Mouse (Mus musculus) MEL (cell line): ENCODE data around the gene Exosc1. TPM values are rescaled to one million over a fixed set of nuclear protein-coding genes. Genes with fewer than 3 reads are reported as not detected.

Experiments used
- DNase-seq: peaks from one replicate; pipeline ENCODE4 v3.0.0; 2011; ENCODE audit warnings: low read depth, low spot score
- H3K27ac ChIP-seq: 2 replicates; pipeline ENCODE4 v1.5.1; 2012; ENCODE audit warnings: low read depth, mild to moderate bottlenecking, control low read depth, low read length, moderate library complexity; ENCODE audit not compliant: control insufficient read depth
- H3K27me3 ChIP-seq, 2 experiments: fragments of 150-350 bp in 1 of 2; sonication (generic) in 1 of 2; 2 replicates each; pipeline ENCODE4 v1.6.1; 2012; ENCODE audit warnings: low read length in 2 of 2, mild to moderate bottlenecking in 2 of 2, improper control_type of control experiment in 1 of 2, moderate library complexity in 1 of 2; ENCODE audit not compliant: insufficient read depth in 2 of 2, control insufficient read depth in 1 of 2
- H3K36me3 ChIP-seq, 2 experiments: 2 replicates each; pipeline ENCODE4 v1.6.1; 2012 to 2014; ENCODE audit warnings: low read length in 2 of 2, improper control_type of control experiment in 1 of 2, inconsistent platforms in 1 of 2, mild to moderate bottlenecking in 1 of 2; ENCODE audit not compliant: insufficient read depth in 2 of 2, control insufficient read depth in 1 of 2
- H3K4me1 ChIP-seq, 2 experiments: fragments of 150-350 bp in 1 of 2; sonication (generic) in 1 of 2; 2 replicates each; pipeline ENCODE4 v1.6.1; 2012; ENCODE audit warnings: low read length in 2 of 2, improper control_type of control experiment in 1 of 2, mild to moderate bottlenecking in 1 of 2; ENCODE audit not compliant: insufficient read depth in 2 of 2, control insufficient read depth in 1 of 2
- H3K4me3 ChIP-seq, 2 experiments: fragments of 150-350 bp in 1 of 2; sonication (generic) in 1 of 2; 2 replicates each; pipeline ENCODE4 v1.5.1; 2012; ENCODE audit warnings: low read depth in 2 of 2, low read length in 2 of 2, mild to moderate bottlenecking in 2 of 2, moderate library complexity in 2 of 2, control low read depth in 1 of 2, improper control_type of control experiment in 1 of 2; ENCODE audit not compliant: control insufficient read depth in 1 of 2, insufficient read depth in 1 of 2
- H3K79me2 ChIP-seq: 2 replicates; pipeline ENCODE4 v1.6.1; 2012; ENCODE audit warnings: mild to moderate bottlenecking, low read length, moderate library complexity; ENCODE audit not compliant: control insufficient read depth, poor library complexity, insufficient read depth
- H3K9ac ChIP-seq: 2 replicates; pipeline ENCODE4 v1.6.1; 2012; ENCODE audit warnings: low read depth, mild to moderate bottlenecking, control low read depth, low read length, moderate library complexity; ENCODE audit not compliant: control insufficient read depth, poor library complexity, severe bottlenecking
- H3K9me3 ChIP-seq: fragments of 150-350 bp; sonication (generic); replicated peaks from 2 replicates; pipeline ENCODE4 v1.6.1; 2012; ENCODE audit warnings: mild to moderate bottlenecking, low read length, improper control_type of control experiment, moderate library complexity; ENCODE audit not compliant: insufficient read depth
- BHLHE40 ChIP-seq: IDR thresholded peaks from 2 replicates; pipeline ENCODE4 v1.6.1; 2012; ENCODE audit warnings: low read depth, mild to moderate bottlenecking, inconsistent platforms, low read length, improper control_type of control experiment, borderline replicate concordance
- CHD1 ChIP-seq: IDR thresholded peaks from 2 replicates; pipeline ENCODE4 v1.6.1; 2012; ENCODE audit warnings: low read depth, mild to moderate bottlenecking, inconsistent platforms, low read length, improper control_type of control experiment
- CHD2 ChIP-seq: IDR thresholded peaks from 2 replicates; pipeline ENCODE4 v1.6.1; 2011; ENCODE audit warnings: low read length, improper control_type of control experiment
- CTCF ChIP-seq, 3 experiments: IDR thresholded peaks in 2 of 3; conservative IDR thresholded peaks in 1 of 3; 2 replicates each; pipeline ENCODE4 v1.5.1; 2011 to 2012; ENCODE audit warnings: low read length in 3 of 3, low read depth in 2 of 3, mild to moderate bottlenecking in 2 of 3, improper control_type of control experiment in 1 of 3, inconsistent platforms in 1 of 3, mixed read lengths in 1 of 3, moderate library complexity in 1 of 3; ENCODE audit not compliant: control insufficient read depth in 1 of 3, insufficient read depth in 1 of 3, poor library complexity in 1 of 3, severe bottlenecking in 1 of 3
- E2F4 ChIP-seq: IDR thresholded peaks from 2 replicates; pipeline ENCODE4 v1.6.1; 2011; ENCODE audit warnings: low read depth, low read length, improper control_type of control experiment, borderline replicate concordance
- ELF1 ChIP-seq: IDR thresholded peaks from 2 replicates; pipeline ENCODE4 v1.6.1; 2014; ENCODE audit warnings: low read depth, mild to moderate bottlenecking, inconsistent platforms, low read length, improper control_type of control experiment, moderate library complexity
- EP300 ChIP-seq, 2 experiments: IDR thresholded peaks; 2 replicates each; pipeline ENCODE4 v1.6.1; 2011; ENCODE audit warnings: improper control_type of control experiment in 2 of 2, low read length in 2 of 2, low read depth in 1 of 2, mild to moderate bottlenecking in 1 of 2
- ETS1 ChIP-seq: IDR thresholded peaks from 2 replicates; pipeline ENCODE4 v1.6.1; 2012; ENCODE audit warnings: low read depth, mild to moderate bottlenecking, inconsistent platforms, low read length, improper control_type of control experiment, moderate library complexity
- GATA1 ChIP-seq: IDR thresholded peaks from 2 replicates; pipeline ENCODE4 v1.6.1; 2011; ENCODE audit warnings: low read depth, low read length, improper control_type of control experiment
- HCFC1 ChIP-seq: IDR thresholded peaks from 2 replicates; pipeline ENCODE4 v1.6.1; 2012; ENCODE audit warnings: low read depth, mild to moderate bottlenecking, inconsistent platforms, low read length, improper control_type of control experiment, moderate library complexity
- JUND ChIP-seq: IDR thresholded peaks from 2 replicates; pipeline ENCODE4 v1.6.1; 2011; ENCODE audit warnings: low read depth, mild to moderate bottlenecking, improper control_type of control experiment, low read length
- KAT2A ChIP-seq: conservative IDR thresholded peaks from 2 replicates; pipeline ENCODE4 v1.6.1; 2012; ENCODE audit warnings: low read depth, low read length, improper control_type of control experiment, inconsistent platforms
- MAFK ChIP-seq: IDR thresholded peaks from 2 replicates; pipeline ENCODE4 v1.6.1; 2011; ENCODE audit warnings: low read depth, mild to moderate bottlenecking, low read length, improper control_type of control experiment, borderline replicate concordance
- MAX ChIP-seq: IDR thresholded peaks from 2 replicates; pipeline ENCODE4 v1.6.1; 2011; ENCODE audit warnings: low read length, improper control_type of control experiment
- MAZ ChIP-seq: IDR thresholded peaks from 2 replicates; pipeline ENCODE4 v1.6.1; 2012; ENCODE audit warnings: low read depth, mild to moderate bottlenecking, inconsistent platforms, low read length, improper control_type of control experiment
- MEF2A ChIP-seq: IDR thresholded peaks from 2 replicates; pipeline ENCODE4 v1.6.1; 2014; ENCODE audit warnings: low read depth, mild to moderate bottlenecking, inconsistent platforms, low read length, improper control_type of control experiment; ENCODE audit not compliant: poor library complexity, insufficient replicate concordance, severe bottlenecking; ENCODE audit errors: extremely low read depth
- MXI1 ChIP-seq: IDR thresholded peaks from 2 replicates; pipeline ENCODE4 v1.6.1; 2011; ENCODE audit warnings: mild to moderate bottlenecking, low read depth, low read length, improper control_type of control experiment
- MYB ChIP-seq: IDR thresholded peaks from 2 replicates; pipeline ENCODE4 v1.6.1; 2011; ENCODE audit warnings: mild to moderate bottlenecking, low read depth, low read length, improper control_type of control experiment
- MYC ChIP-seq: IDR thresholded peaks from 2 replicates; pipeline ENCODE4 v1.6.1; 2011; ENCODE audit warnings: low read depth, mild to moderate bottlenecking, low read length, improper control_type of control experiment, moderate library complexity
- NELFE ChIP-seq: IDR thresholded peaks from 2 replicates; pipeline ENCODE4 v1.6.1; 2011; ENCODE audit warnings: low read depth, low read length, improper control_type of control experiment
- NRF1 ChIP-seq: IDR thresholded peaks from 2 replicates; pipeline ENCODE4 v1.6.1; 2014; ENCODE audit warnings: low read depth, mild to moderate bottlenecking, inconsistent platforms, low read length, improper control_type of control experiment, moderate library complexity; ENCODE audit not compliant: poor library complexity, insufficient read depth, severe bottlenecking
- POLR2A ChIP-seq, 2 experiments: IDR thresholded peaks; 2 replicates each; pipeline ENCODE4 v1.6.1; 2011 to 2012; ENCODE audit warnings: low read length in 2 of 2, mild to moderate bottlenecking in 2 of 2, control low read depth in 1 of 2, improper control_type of control experiment in 1 of 2, low read depth in 1 of 2, moderate library complexity in 1 of 2; ENCODE audit not compliant: control insufficient read depth in 1 of 2, insufficient read depth in 1 of 2, poor library complexity in 1 of 2
- POLR2AphosphoS2 ChIP-seq: IDR thresholded peaks from 2 replicates; pipeline ENCODE4 v1.6.1; 2011; ENCODE audit warnings: low read length, improper control_type of control experiment
- POLR2AphosphoS5 ChIP-seq: IDR thresholded peaks from 2 replicates; pipeline ENCODE4 v1.6.1; 2012; ENCODE audit warnings: low read depth, borderline replicate concordance, mild to moderate bottlenecking, inconsistent platforms, low read length, moderate library complexity, mixed read lengths
- RAD21 ChIP-seq: IDR thresholded peaks from 2 replicates; pipeline ENCODE4 v1.6.1; 2011; ENCODE audit warnings: mild to moderate bottlenecking, low read depth, low read length, improper control_type of control experiment
- RCOR1 ChIP-seq: IDR thresholded peaks from 2 replicates; pipeline ENCODE4 v1.6.1; 2012; ENCODE audit warnings: low read depth, mild to moderate bottlenecking, inconsistent platforms, low read length, improper control_type of control experiment
- SIN3A ChIP-seq: IDR thresholded peaks from 2 replicates; pipeline ENCODE4 v1.6.1; 2012; ENCODE audit warnings: low read length, improper control_type of control experiment, inconsistent platforms
- SMC3 ChIP-seq: IDR thresholded peaks from 2 replicates; pipeline ENCODE4 v1.6.1; 2011; ENCODE audit warnings: low read depth, low read length, improper control_type of control experiment
- TAL1 ChIP-seq: IDR thresholded peaks from 2 replicates; pipeline ENCODE4 v1.6.1; 2012; ENCODE audit warnings: mild to moderate bottlenecking, inconsistent platforms, low read length, moderate library complexity, mixed read lengths
- TBP ChIP-seq: IDR thresholded peaks from 2 replicates; pipeline ENCODE4 v1.8.0; 2011; ENCODE audit warnings: low read depth, low read length, improper control_type of control experiment
- TCF12 ChIP-seq: IDR thresholded peaks from 2 replicates; pipeline ENCODE4 v1.6.1; 2014; ENCODE audit warnings: low read depth, mild to moderate bottlenecking, inconsistent platforms, low read length, improper control_type of control experiment, moderate library complexity
- UBTF ChIP-seq: IDR thresholded peaks from 2 replicates; pipeline ENCODE4 v1.6.1; 2012; ENCODE audit warnings: low read depth, mild to moderate bottlenecking, inconsistent platforms, low read length, improper control_type of control experiment, moderate library complexity, borderline replicate concordance; ENCODE audit not compliant: insufficient read depth
- USF1 ChIP-seq: IDR thresholded peaks from 2 replicates; pipeline ENCODE4 v1.6.1; 2014; ENCODE audit warnings: low read depth, mild to moderate bottlenecking, inconsistent platforms, low read length, improper control_type of control experiment, moderate library complexity
- USF2 ChIP-seq, 2 experiments: IDR thresholded peaks; 2 replicates each; pipeline ENCODE4 v1.6.1; 2011 to 2012; ENCODE audit warnings: improper control_type of control experiment in 2 of 2, low read length in 2 of 2, borderline replicate concordance in 1 of 2, inconsistent platforms in 1 of 2, low read depth in 1 of 2, mild to moderate bottlenecking in 1 of 2; ENCODE audit not compliant: insufficient read depth in 1 of 2
- ZC3H11A ChIP-seq: IDR thresholded peaks from 2 replicates; pipeline ENCODE4 v1.6.1; 2012; ENCODE audit warnings: low read depth, mild to moderate bottlenecking, inconsistent platforms, low read length, improper control_type of control experiment
- ZKSCAN1 ChIP-seq: IDR thresholded peaks from 2 replicates; pipeline ENCODE4 v1.6.1; 2012; ENCODE audit warnings: low read depth, mild to moderate bottlenecking, inconsistent platforms, low read length, improper control_type of control experiment, moderate library complexity
- ZMIZ1 ChIP-seq: IDR thresholded peaks from 2 replicates; pipeline ENCODE4 v1.6.1; 2012; ENCODE audit warnings: low read depth, mild to moderate bottlenecking, inconsistent platforms, low read length, improper control_type of control experiment, moderate library complexity
- ZNF384 ChIP-seq: IDR thresholded peaks from 2 replicates; pipeline ENCODE4 v1.6.1; 2012; ENCODE audit warnings: low read depth, mild to moderate bottlenecking, inconsistent platforms, low read length, improper control_type of control experiment
- polyA plus RNA-seq, 2 experiments: library from polyadenylated mRNA; stranded (reverse) in 1 of 2; unstranded in 1 of 2; fragments of >175 nt in 1 of 2; fragments of >200 nt in 1 of 2; gene quantifications; 2 replicates each; pipeline versions ENCODE4 v1.2.1 to v1.2.4; 2012; ENCODE audit warnings: low replicate concordance in 2 of 2, low read depth in 1 of 2; ENCODE audit not compliant: insufficient read length in 2 of 2, insufficient read depth in 1 of 2, missing spikeins in 1 of 2
- total RNA-seq: library from RNA; depleted of rRNA; stranded (reverse); fragments of 300-350 nt; gene quantifications from 2 replicates; pipeline ENCODE4 v1.2.3, GENCODE M21; 2012

Gene Exosc1
- total and polyA plus RNA-seq, 3 experiments, result 118 to 390 (median 162) TPM

- no peak overlapping the region for H3K4me3 ChIP-seq
- H3K36me3 ChIP-seq, result peaks cover 7 to 25% of the 10 kb centered on the region in 2 experiments
- no peak for TF ChIP-seq RAD21
- no peak for TF ChIP-seq E2F4
- TF ChIP-seq ETS1, result peak; percentile 65
- no peak for TF ChIP-seq ZKSCAN1
- no peak for TF ChIP-seq ZNF384
- TF ChIP-seq ZMIZ1, result no peak
- no peak for TF ChIP-seq KAT2A
- TF ChIP-seq NRF1, result no peak
- TF ChIP-seq CHD1, result no peak
- no peak for TF ChIP-seq ZC3H11A
- TF ChIP-seq BHLHE40, result no peak
- TF ChIP-seq POLR2AphosphoS5, result no peak
- TF ChIP-seq UBTF, result no peak
- TF ChIP-seq TBP, result no peak
- peak; percentile 59; the same call in 1 of the 2 replicates for TF ChIP-seq SIN3A
- TF ChIP-seq MYC, result no peak
- 0 out of 2 replicates have a peak, but pooled peaks have one; percentile 9 for TF ChIP-seq USF1
- TF ChIP-seq EP300 (IDR thresholded peaks at IDR 0.05; ENCODE audit: low read depth in 1 of 2, low read length in 2 of 2), result peak; percentile 86; a peak in 3 of 4 replicates
- peak; percentile 83 for TF ChIP-seq GATA1
- TF ChIP-seq MEF2A, result no peak
- peak; percentile 82 for TF ChIP-seq TCF12
- TF ChIP-seq NELFE, result no peak
- TF ChIP-seq MYB, result no peak
- no peak for TF ChIP-seq POLR2AphosphoS2
- no peak for TF ChIP-seq JUND
- TF ChIP-seq POLR2A (IDR thresholded peaks at IDR 0.05; ENCODE audit: control insufficient read depth in 1 of 2, insufficient read depth in 1 of 2, low read depth in 1 of 2, low read length in 2 of 2, poor library complexity in 1 of 2), result no peak
- TF ChIP-seq ELF1, result no peak
- no peak for TF ChIP-seq RCOR1
- TF ChIP-seq MAFK, result no peak
- TF ChIP-seq MAZ, result no peak
- TF ChIP-seq USF2 (IDR thresholded peaks at IDR 0.05; ENCODE audit: borderline replicate concordance in 1 of 2, insufficient read depth in 1 of 2, low read depth in 1 of 2, low read length in 2 of 2), result no peak
- TF ChIP-seq CTCF (IDR thresholded peaks at IDR 0.05 in 2 of 3, conservative IDR thresholded peaks at IDR 0.05 in 1 of 3; ENCODE audit: control insufficient read depth in 1 of 3, insufficient read depth in 1 of 3, low read depth in 2 of 3, low read length in 3 of 3, poor library complexity in 1 of 3, severe bottlenecking in 1 of 3), result no peak
- TF ChIP-seq CHD2, result no peak
- TF ChIP-seq MAX, result no peak
- TF ChIP-seq MXI1, result peak; percentile 37; the same call in 1 of the 2 replicates
- no peak for TF ChIP-seq SMC3
- no peak for TF ChIP-seq HCFC1
- TF ChIP-seq TAL1, result peak; percentile 83
Measured at GRCm38 (mm10) chr19:41888191-41888590, 45.0 kb downstream of the Exosc1 start.

More at GRCm38 (mm10) chr19:41888191-41888590, 45.0 kb downstream of the Exosc1 start:
- Histone ChIP-seq H3K9ac (no peak overlapping the region), H3K9me3 (no peaks in the 10 kb centered on the region), H3K79me2 (no peaks in the 10 kb centered on the region; the same call in none of the 2 replicates), H3K27ac (peak overlapping the region; percentile 11; the same call in 1 of the 2 replicates), H3K4me1 (peaks cover 0 to 4% of the 10 kb centered on the region in 2 experiments; a peak in 2 of 4 replicates), H3K27me3 (no peaks in the 10 kb centered on the region)
- DNase-seq, result peak; percentile 61
